8 mouse cellular contexts compared by ENCODE assay signal in genomic region chr4:129555421-129555861, GRCm38 (mm10). TPM values are rescaled to one million over a fixed set of nuclear protein-coding genes. Genes with fewer than 3 reads are reported as not detected.
A peak's percentile ranks its signal among the peaks of the same experiment; 100 is the strongest.
DNase-seq lines count a peak whose midpoint lies in the region; ATAC-seq and TF ChIP-seq lines count a peak whose summit lies in the region.

No protein-coding gene starts in this region.

- H3K9me3 ChIP-seq in heart, embryonic 15.5 days (replicated peaks): no peaks in the 10 kb centered on the region
- H3K9me3 ChIP-seq in lung, embryonic 16.5 days (ENCODE audit: control insufficient read depth, low read length): no peaks in the 10 kb centered on the region
- H3K9me3 ChIP-seq in neural tube, embryonic 15.5 days (replicated peaks): no peaks in the 10 kb centered on the region

- H3K4me3 ChIP-seq in cortical plate, adult 2 months (ENCODE audit: insufficient read depth, low read length): peak overlapping the region; percentile 53
- H3K4me3 ChIP-seq in heart, embryonic 15.5 days: peak overlapping the region; percentile 58
- peak overlapping the region; percentile 64 for H3K4me3 ChIP-seq in lung, embryonic 16.5 days (ENCODE audit: low read length)
- H3K4me3 ChIP-seq in neural tube, embryonic 15.5 days (replicated peaks): peak overlapping the region; percentile 50

- no peaks in the 10 kb centered on the region for H3K36me3 ChIP-seq in heart, embryonic 15.5 days
- H3K36me3 ChIP-seq in lung, embryonic 16.5 days (ENCODE audit: control insufficient read depth, insufficient read depth, low read length): no peaks in the 10 kb centered on the region
- H3K36me3 ChIP-seq in neural tube, embryonic 15.5 days: no peaks in the 10 kb centered on the region

- H3K4me1 ChIP-seq in cortical plate, adult 2 months (ENCODE audit: control insufficient read depth, insufficient read depth, low read length): no peaks in the 10 kb centered on the region; the same call in 1 of the 2 replicates
- H3K4me1 ChIP-seq in heart, embryonic 15.5 days (replicated peaks): peaks cover 17% of the 10 kb centered on the region
- peaks cover 14% of the 10 kb centered on the region for H3K4me1 ChIP-seq in lung, embryonic 16.5 days (replicated peaks; ENCODE audit: control insufficient read depth, insufficient read depth, low read length)
- peaks cover 20% of the 10 kb centered on the region for H3K4me1 ChIP-seq in neural tube, embryonic 15.5 days

- no peak for TF ChIP-seq POLR2A in cortical plate, adult 2 months (IDR thresholded peaks at IDR 0.05; ENCODE audit: extremely low read depth, insufficient read depth, low read length)

- ATAC-seq in heart, embryonic 15.5 days (replicated peaks; ENCODE audit: insufficient number of reproducible peaks, insufficient read depth, low FRiP score, low read depth): peak; percentile 9; the same call in 1 of the 2 replicates
- ATAC-seq in lung, embryonic 16.5 days (ENCODE audit: low read depth): peak; percentile 8; the same call in 1 of the 2 replicates
- peak; percentile 18 for ATAC-seq in neural tube, embryonic 15.5 days (ENCODE audit: low FRiP score)

- H3K27ac ChIP-seq in cortical plate, adult 2 months (ENCODE audit: insufficient read depth, low read length): no peak overlapping the region
- no peak overlapping the region for H3K27ac ChIP-seq in heart, embryonic 15.5 days
- no peak overlapping the region for H3K27ac ChIP-seq in lung, embryonic 16.5 days (ENCODE audit: low read length)
- peak overlapping the region; percentile 84 for H3K27ac ChIP-seq in neural tube, embryonic 15.5 days (replicated peaks)

- WGBS in heart, embryonic 15.5 days: 5% methylated on average over 16 of the region's 16 CpGs
- WGBS in lung, embryonic 16.5 days: 3% methylated on average over 16 of the region's 16 CpGs
- 3% methylated on average over 16 of the region's 16 CpGs for WGBS in neural tube, embryonic 15.5 days

- TF ChIP-seq CTCF in cortical plate, adult 2 months (IDR thresholded peaks at IDR 0.05; ENCODE audit: extremely low read depth, insufficient read depth, low read length): peak; percentile 44

- no peaks in the 10 kb centered on the region for H3K27me3 ChIP-seq in heart, embryonic 15.5 days
- H3K27me3 ChIP-seq in lung, embryonic 16.5 days (ENCODE audit: control insufficient read depth, insufficient read depth, low read depth, low read length): peaks cover 2% of the 10 kb centered on the region; the same call in 1 of the 2 replicates
- no peaks in the 10 kb centered on the region for H3K27me3 ChIP-seq in neural tube, embryonic 15.5 days (replicated peaks)

- peak overlapping the region; percentile 35; the same call in 1 of the 2 replicates for H3K9ac ChIP-seq in heart, embryonic 15.5 days
- peak overlapping the region; percentile 76 for H3K9ac ChIP-seq in lung, embryonic 16.5 days (ENCODE audit: low read length)
- H3K9ac ChIP-seq in neural tube, embryonic 15.5 days (replicated peaks): peak overlapping the region; percentile 55

- peak; percentile 19 for DNase-seq in 3T3-L1 (ENCODE audit: low read depth, low spot score)
- DNase-seq in adrenal gland, adult 18-20 months (ENCODE audit: low spot score in 2 of 2): peak; percentile 65 to 68
- DNase-seq in kidney, postnatal 25 days: peak; percentile 56 to 65
- DNase-seq in thymus, postnatal 36 days: peak; percentile 40 to 54

- H3K4me2 ChIP-seq in heart, embryonic 15.5 days: peak overlapping the region; percentile 81
- peak overlapping the region; percentile 97 for H3K4me2 ChIP-seq in lung, embryonic 16.5 days (ENCODE audit: low read depth, low read length)
- peak overlapping the region; percentile 94 for H3K4me2 ChIP-seq in neural tube, embryonic 15.5 days

RNA-seq across cellular contexts. Expression of gene Hdac1, which starts 12.9 kb away (rescaled TPM):
- 10 to 100 TPM; 38.9 to 48.2 TPM for total RNA-seq in adrenal gland, adult 18-20 months (2021)
- 55.4 and 61.7 TPM in 2 replicates for polyA plus RNA-seq in cortical plate, adult 2 months (2012; rRNA removed)
- polyA plus RNA-seq in heart, embryonic 15.5 days (2015; fragmentation: Nextera tagmentation; extraction: Ambion mirVana): 99.9 and 134 TPM in 2 replicates
- 243 and 247 TPM in 2 replicates for polyA plus RNA-seq in lung, embryonic 16.5 days (2015; fragmentation: Nextera tagmentation; extraction: Ambion mirVana)
- 77.8 and 119 TPM in 2 replicates for polyA plus RNA-seq in neural tube, embryonic 15.5 days (2015; fragmentation: Nextera tagmentation; extraction: Ambion mirVana)

RNA-seq across cellular contexts. Expression of gene Lck, which starts 18.0 kb away (rescaled TPM):
- 1 to 10 TPM; 1.8 to 2.3 TPM for total RNA-seq in adrenal gland, adult 18-20 months (2021)
- 2.3 and 3.3 TPM in 2 replicates for polyA plus RNA-seq in cortical plate, adult 2 months (2012; rRNA removed)
- polyA plus RNA-seq in heart, embryonic 15.5 days (2015; fragmentation: Nextera tagmentation; extraction: Ambion mirVana): 6.8 and 62.1 TPM in 2 replicates
- 10.7 and 26.5 TPM in 2 replicates for polyA plus RNA-seq in lung, embryonic 16.5 days (2015; fragmentation: Nextera tagmentation; extraction: Ambion mirVana)
- 11.2 and 99.1 TPM in 2 replicates for polyA plus RNA-seq in neural tube, embryonic 15.5 days (2015; fragmentation: Nextera tagmentation; extraction: Ambion mirVana)

RNA-seq across cellular contexts. Expression of gene Fam167b, which starts 22.9 kb away (rescaled TPM):
- total RNA-seq in adrenal gland, adult 18-20 months (2021): 10 to 100 TPM; 28.2 to 31.4 TPM
- polyA plus RNA-seq in cortical plate, adult 2 months (2012; rRNA removed): 0.98 and 1.2 TPM in 2 replicates
- polyA plus RNA-seq in heart, embryonic 15.5 days (2015; fragmentation: Nextera tagmentation; extraction: Ambion mirVana): 4.4 and 5.0 TPM in 2 replicates
- polyA plus RNA-seq in lung, embryonic 16.5 days (2015; fragmentation: Nextera tagmentation; extraction: Ambion mirVana): 5.3 and 6.3 TPM in 2 replicates
- 1.3 TPM in 1 of 2 replicates, not detected in the other for polyA plus RNA-seq in neural tube, embryonic 15.5 days (2015; fragmentation: Nextera tagmentation; extraction: Ambion mirVana)

RNA-seq across cellular contexts. Expression of gene Marcksl1, which starts 42.1 kb away (rescaled TPM):
- total RNA-seq in adrenal gland, adult 18-20 months (2021): 10 to 100 TPM; 29.3 to 30.4 TPM
- polyA plus RNA-seq in cortical plate, adult 2 months (2012; rRNA removed): 129 and 134 TPM in 2 replicates
- 283 and 352 TPM in 2 replicates for polyA plus RNA-seq in heart, embryonic 15.5 days (2015; fragmentation: Nextera tagmentation; extraction: Ambion mirVana)
- 506 and 544 TPM in 2 replicates for polyA plus RNA-seq in lung, embryonic 16.5 days (2015; fragmentation: Nextera tagmentation; extraction: Ambion mirVana)
- 1,442 and 1,675 TPM in 2 replicates for polyA plus RNA-seq in neural tube, embryonic 15.5 days (2015; fragmentation: Nextera tagmentation; extraction: Ambion mirVana)

RNA-seq across cellular contexts. Expression of gene Eif3i, which starts 45.0 kb away (rescaled TPM):
- 100 to 1,000 TPM; 174 to 175 TPM for total RNA-seq in adrenal gland, adult 18-20 months (2021)
- 228 and 229 TPM in 2 replicates for polyA plus RNA-seq in cortical plate, adult 2 months (2012; rRNA removed)
- polyA plus RNA-seq in heart, embryonic 15.5 days (2015; fragmentation: Nextera tagmentation; extraction: Ambion mirVana): 151 and 175 TPM in 2 replicates
- 229 and 231 TPM in 2 replicates for polyA plus RNA-seq in lung, embryonic 16.5 days (2015; fragmentation: Nextera tagmentation; extraction: Ambion mirVana)
- 205 and 232 TPM in 2 replicates for polyA plus RNA-seq in neural tube, embryonic 15.5 days (2015; fragmentation: Nextera tagmentation; extraction: Ambion mirVana)
